Mouse (Mus musculus) forebrain, embryonic 13.5 days (tissue): ENCODE results near the gene Smagp. TPM values are rescaled to one million over a fixed set of nuclear protein-coding genes. Genes with fewer than 3 reads are reported as not detected.

ENCODE experiments used
- ATAC-seq: fragments of 200-750 bp; cut with Nextera tagmentation; 2 replicates; pipeline ENCODE4 v1.8.0; 2017
- H3K27ac ChIP-seq: fragments of 300-500 bp; sonication (generic); 2 replicates; pipeline ENCODE4 v1.5.1; 2015; ENCODE audit warnings: inconsistent platforms, mild to moderate bottlenecking, moderate library complexity
- H3K27me3 ChIP-seq: fragments of 300-500 bp; sonication (generic); 2 replicates; pipeline ENCODE4 v1.6.1; 2015; ENCODE audit warnings: mild to moderate bottlenecking, inconsistent platforms
- H3K36me3 ChIP-seq: fragments of 300-500 bp; sonication (generic); 2 replicates; pipeline ENCODE4 v1.6.1; 2015; ENCODE audit warnings: mild to moderate bottlenecking, inconsistent platforms; ENCODE audit not compliant: poor library complexity, severe bottlenecking
- H3K4me1 ChIP-seq: fragments of 300-500 bp; sonication (generic); 2 replicates; pipeline ENCODE4 v1.6.1; 2015; ENCODE audit warnings: inconsistent platforms
- H3K4me2 ChIP-seq: fragments of 300-500 bp; sonication (generic); 2 replicates; pipeline ENCODE4 v1.6.1; 2015; ENCODE audit warnings: inconsistent platforms, mild to moderate bottlenecking, moderate library complexity
- H3K4me3 ChIP-seq: fragments of 300-500 bp; sonication (generic); 2 replicates; pipeline ENCODE4 v1.5.1; 2015; ENCODE audit warnings: mild to moderate bottlenecking, inconsistent platforms
- H3K9ac ChIP-seq: fragments of 300-500 bp; sonication (generic); 2 replicates; pipeline ENCODE4 v1.6.1; 2015; ENCODE audit warnings: mild to moderate bottlenecking, inconsistent platforms
- H3K9me3 ChIP-seq: fragments of 300-500 bp; sonication (generic); replicated peaks from 2 replicates; pipeline ENCODE4 v1.6.1; 2016; ENCODE audit warnings: inconsistent platforms
- WGBS: fragments of 180-500 bp; shearing (Covaris S2); methylation state at CpG from one replicate; pipeline ENCODE4 v1.1.7; 2015; 5-methylcytosine and 5-hydroxymethylcytosine counted together
- polyA plus RNA-seq: library from polyadenylated mRNA; unstranded; fragments of >200 nt; fragmentation: Nextera tagmentation; extraction: Ambion mirVana; gene quantifications from 2 replicates; pipeline ENCODE4 v1.2.1, GENCODE M21; 2015

Smagp gene
- 1.7 and 2.1 TPM in 2 replicates for polyA plus RNA-seq

DNA sequence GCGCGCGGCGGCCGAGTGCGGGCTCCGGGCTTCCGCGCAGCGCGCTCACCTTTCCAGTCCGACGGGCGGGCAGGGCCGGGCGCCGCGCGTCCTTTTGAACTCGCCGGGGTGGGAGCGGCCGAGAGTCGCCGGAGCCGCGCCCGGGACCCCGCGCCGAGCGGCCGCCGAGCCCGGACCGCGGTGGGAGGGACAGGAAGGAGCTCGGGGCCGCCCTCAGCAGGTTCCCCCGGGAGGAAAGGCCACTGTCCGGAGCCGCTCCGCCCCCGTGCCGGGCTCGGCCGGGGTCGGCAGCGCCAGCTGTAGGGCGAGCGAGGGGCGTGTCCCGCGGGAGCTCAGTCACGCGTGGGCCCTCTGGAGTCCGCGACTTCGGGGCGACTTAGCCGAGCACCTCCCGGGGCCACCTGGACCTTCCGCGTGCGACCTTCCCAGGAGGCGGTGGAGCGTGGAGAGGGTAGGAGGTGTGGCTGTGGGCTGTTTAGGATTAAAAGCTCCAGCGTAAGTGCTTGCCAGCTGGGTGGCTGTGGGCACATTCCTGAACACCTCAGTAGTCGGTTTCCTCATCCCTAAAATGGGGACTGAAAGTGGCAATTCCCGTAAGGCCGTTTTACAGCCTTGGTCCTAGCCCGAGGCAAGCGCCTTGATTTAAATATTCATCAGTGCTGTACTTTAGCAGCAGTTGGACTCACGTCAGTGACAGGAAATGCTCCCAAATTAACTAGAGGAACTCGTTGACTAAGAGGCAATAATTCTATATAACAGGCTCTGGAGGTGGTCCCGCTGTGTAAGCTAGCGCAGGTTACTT is at the start of gene Smagp:
Smagp (minus strand) TSS at position 241 of the 802 bp plus-strand sequence.
- peak within 1 kb of the TSS; percentile 43 for H3K4me3 ChIP-seq
- H3K27ac ChIP-seq, result no peak within 1 kb of the TSS
- ATAC-seq, result no peak
- H3K9me3 ChIP-seq, result no peaks in the 10 kb centered on the region
- H3K4me2 ChIP-seq, result peak within 1 kb of the TSS; percentile 76
- H3K4me1 ChIP-seq, result peaks cover 13% of the 10 kb centered on the region
- H3K36me3 ChIP-seq, result no peaks in the 10 kb centered on the region
- H3K27me3 ChIP-seq, result peaks cover 63% of the 10 kb centered on the region
- peak within 1 kb of the TSS; percentile 37 for H3K9ac ChIP-seq
- WGBS, result under 1% methylated on average over 76 of the region's 77 CpGs

DNA sequence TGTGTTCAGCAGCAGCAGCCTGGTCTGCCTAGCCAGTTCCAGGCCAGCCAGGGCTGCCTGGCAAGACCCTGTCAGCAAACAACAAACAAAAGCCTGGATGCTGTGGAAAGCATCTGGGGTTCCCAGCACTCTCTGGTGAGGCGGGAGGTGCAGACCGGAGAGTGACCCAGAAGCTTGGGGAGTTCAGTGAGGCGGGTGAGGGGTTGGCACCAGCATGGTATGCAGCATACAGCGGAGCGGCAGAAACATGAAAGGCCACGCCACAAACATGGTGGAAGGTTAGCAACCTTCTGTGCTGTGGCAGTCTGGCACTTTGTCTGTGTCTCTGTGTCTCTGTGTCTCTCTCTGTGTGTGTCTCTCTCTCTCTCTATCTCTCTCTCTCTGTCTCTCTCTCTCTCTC is 49.7 kb upstream of the Smagp start:
- Histone ChIP-seq H3K4me3 (no peak overlapping the region), H3K36me3 (no peaks in the 10 kb centered on the region), H3K4me2 (no peak overlapping the region), H3K27ac (no peak overlapping the region), H3K4me1 (no peaks in the 10 kb centered on the region), H3K9ac (no peak overlapping the region), H3K9me3 (peaks cover 9% of the 10 kb centered on the region), H3K27me3 (0 out of 2 replicates have a peak, but pooled peaks cover 7% of the 10 kb centered on the region)
- WGBS, result 77% methylated on average over 6 of the region's 6 CpGs
- no peak for ATAC-seq

DNA sequence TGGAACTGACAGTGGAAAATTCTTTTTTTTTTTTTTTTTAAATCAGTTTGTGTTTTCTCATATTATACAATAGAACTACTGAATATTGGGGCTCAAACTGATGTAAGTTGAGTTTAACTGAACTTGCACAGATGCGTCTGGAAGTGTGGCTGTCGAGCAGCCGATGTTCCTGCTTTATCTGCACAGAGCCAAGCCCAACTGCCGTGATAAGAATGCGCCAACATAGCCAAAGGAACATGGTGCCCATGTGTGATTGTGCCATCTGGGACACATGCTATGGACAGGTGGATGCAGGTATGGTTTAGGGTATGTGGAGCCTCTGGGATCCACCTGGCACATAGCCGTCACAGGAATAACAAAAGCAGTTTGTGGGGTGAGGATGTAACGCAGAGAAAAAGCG is 49.1 kb upstream of the Smagp start:
- Histone ChIP-seq H3K27me3 (0 out of 2 replicates have a peak, but pooled peaks cover 7% of the 10 kb centered on the region), H3K27ac (no peak overlapping the region), H3K4me3 (no peak overlapping the region), H3K9me3 (peaks cover 9% of the 10 kb centered on the region), H3K4me2 (no peak overlapping the region), H3K36me3 (no peaks in the 10 kb centered on the region), H3K4me1 (no peaks in the 10 kb centered on the region), H3K9ac (no peak overlapping the region)
- 88% methylated on average over 8 of the region's 8 CpGs for WGBS
- no peak for ATAC-seq

DNA sequence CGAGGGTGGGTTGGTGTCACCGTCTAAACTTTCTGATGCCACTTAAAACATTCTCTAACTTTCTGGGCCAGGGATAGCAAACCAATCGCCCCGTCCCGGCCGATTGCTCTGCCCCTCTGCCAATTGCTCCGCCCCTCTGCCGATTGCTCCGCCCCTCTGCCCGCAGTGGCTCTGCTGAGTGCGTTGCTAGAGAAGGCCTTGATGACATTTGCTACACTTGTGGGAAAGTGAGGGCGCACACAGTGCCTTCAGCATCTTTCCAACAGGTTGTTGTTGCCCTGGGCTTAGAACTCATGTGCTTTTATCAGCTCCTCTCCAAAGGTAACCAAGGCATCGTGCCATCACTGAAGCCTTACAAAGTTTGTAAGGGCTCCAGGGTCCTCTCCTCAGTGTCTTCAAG is 48.5 kb upstream of the Smagp start:
- H3K4me1 ChIP-seq, result no peaks in the 10 kb centered on the region
- ATAC-seq, result no peak
- 0 out of 2 replicates have a peak, but pooled peaks cover 7% of the 10 kb centered on the region for H3K27me3 ChIP-seq
- no peak overlapping the region for H3K4me3 ChIP-seq
- WGBS, result 24% methylated on average over 13 of the region's 13 CpGs
- peaks cover 4% of the 10 kb centered on the region for H3K9me3 ChIP-seq
- no peak overlapping the region for H3K9ac ChIP-seq
- no peak overlapping the region for H3K27ac ChIP-seq
- H3K4me2 ChIP-seq, result no peak overlapping the region
- no peaks in the 10 kb centered on the region for H3K36me3 ChIP-seq

DNA sequence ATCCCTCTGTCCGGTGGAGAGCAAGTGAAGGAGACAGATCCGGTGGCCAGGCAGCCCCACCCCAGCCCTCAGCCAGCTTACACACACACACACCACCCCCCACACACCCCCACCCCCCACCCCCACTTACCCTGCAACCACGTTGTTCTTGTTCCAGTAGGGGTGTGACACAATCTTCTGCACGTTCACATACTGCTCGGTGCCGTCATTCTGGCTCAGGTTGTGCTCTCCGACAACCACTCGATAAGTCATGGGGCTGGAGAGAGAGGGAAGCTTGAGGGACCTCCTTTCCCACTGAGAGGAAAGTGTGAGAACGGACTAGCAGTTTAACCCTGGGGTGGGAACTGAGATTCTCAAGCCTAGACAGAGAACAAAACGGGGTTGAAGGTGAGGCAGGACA is 47.7 kb upstream of the Smagp start:
- Histone ChIP-seq H3K4me1 (no peaks in the 10 kb centered on the region), H3K27ac (no peak overlapping the region), H3K9me3 (no peaks in the 10 kb centered on the region), H3K4me3 (no peak overlapping the region), H3K27me3 (0 out of 2 replicates have a peak, but pooled peaks cover 7% of the 10 kb centered on the region), H3K9ac (no peak overlapping the region), H3K4me2 (no peak overlapping the region), H3K36me3 (no peaks in the 10 kb centered on the region)
- 79% methylated on average over 10 of the region's 10 CpGs for WGBS
- no peak for ATAC-seq

DNA sequence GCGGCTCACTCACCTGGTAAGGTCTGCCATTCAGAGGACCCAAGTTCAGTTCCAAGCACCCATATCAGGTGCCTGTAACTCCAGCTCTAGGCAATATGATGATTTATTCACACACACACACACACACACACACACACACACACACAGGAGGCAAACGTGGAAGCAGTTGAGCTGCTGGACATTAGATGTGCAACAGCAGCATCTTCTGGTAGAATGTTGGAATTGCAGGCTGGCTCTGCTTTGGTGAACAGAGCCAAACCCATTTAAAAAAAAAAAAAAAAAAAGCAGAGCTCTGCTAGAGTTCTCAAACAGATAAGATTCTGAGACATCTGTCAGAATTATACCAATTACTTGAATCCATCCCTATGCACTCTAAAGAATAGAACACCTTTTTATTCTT is 46.3 kb upstream of the Smagp start:
- 50% methylated on average over 2 of the region's 2 CpGs for WGBS

DNA sequence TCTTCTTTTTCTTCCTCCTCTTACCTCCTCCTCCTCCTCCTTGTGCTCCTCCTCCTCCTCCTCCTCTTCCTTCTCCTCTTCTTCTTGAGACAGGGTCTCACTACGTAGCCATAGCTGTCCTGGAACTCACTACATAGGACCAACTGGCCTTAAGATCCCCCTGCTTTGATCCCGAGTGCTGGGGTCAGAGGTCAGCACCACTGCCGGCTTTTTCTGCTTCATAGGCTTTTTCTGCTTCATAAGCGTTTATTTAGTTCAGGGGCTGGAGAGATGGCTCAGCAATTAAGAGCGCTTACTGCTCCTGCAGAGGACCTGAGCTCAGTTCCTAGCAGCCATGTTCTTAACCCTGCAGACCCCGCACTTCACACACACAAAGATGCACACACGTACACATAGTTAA is 45.0 kb upstream of the Smagp start:
- ATAC-seq, result no peak
- Histone ChIP-seq H3K9me3 (no peaks in the 10 kb centered on the region), H3K4me3 (no peak overlapping the region), H3K36me3 (no peaks in the 10 kb centered on the region), H3K9ac (no peak overlapping the region), H3K4me1 (no peaks in the 10 kb centered on the region), H3K27me3 (0 out of 2 replicates have a peak, but pooled peaks cover 7% of the 10 kb centered on the region), H3K27ac (no peak overlapping the region), H3K4me2 (no peak overlapping the region)
- WGBS, result 32% methylated on average over 7 of the region's 7 CpGs

More for the DNA sequence above, 46.3 kb upstream of the Smagp start:
- H3K9me3 ChIP-seq, result no peaks in the 10 kb centered on the region
- no peak overlapping the region for H3K27ac ChIP-seq
- peak; percentile 38; the same call in 1 of the 2 replicates for ATAC-seq
- H3K4me3 ChIP-seq, result no peak overlapping the region
- H3K4me2 ChIP-seq, result no peak overlapping the region
- no peaks in the 10 kb centered on the region for H3K4me1 ChIP-seq
- H3K36me3 ChIP-seq, result no peaks in the 10 kb centered on the region
- 0 out of 2 replicates have a peak, but pooled peaks cover 7% of the 10 kb centered on the region for H3K27me3 ChIP-seq
- H3K9ac ChIP-seq, result no peak overlapping the region

DNA sequence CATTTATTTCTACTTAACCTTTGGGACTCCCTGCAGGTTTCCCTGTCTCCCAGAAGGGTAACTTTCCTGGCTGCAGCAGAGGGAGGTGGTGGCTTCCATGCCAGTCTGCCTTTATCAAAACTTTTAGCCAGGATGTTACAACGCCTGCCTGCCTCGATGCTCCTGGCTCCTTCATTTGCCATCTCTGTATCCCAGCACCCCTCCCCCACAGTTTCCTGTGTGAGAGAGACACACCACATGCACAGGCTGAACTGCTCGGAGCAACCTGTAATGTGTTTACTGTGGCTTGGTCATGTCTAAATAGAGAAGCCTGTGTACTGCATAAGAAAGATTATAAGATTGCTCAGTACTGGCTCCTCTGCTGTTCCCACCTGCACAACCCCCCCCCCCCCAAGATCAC is 43.6 kb upstream of the Smagp start:
- no peak overlapping the region for H3K4me3 ChIP-seq
- no peak overlapping the region for H3K9ac ChIP-seq
- no peaks in the 10 kb centered on the region for H3K9me3 ChIP-seq
- no peak for ATAC-seq
- H3K27me3 ChIP-seq, result 0 out of 2 replicates have a peak, but pooled peaks cover 7% of the 10 kb centered on the region
- no peak overlapping the region for H3K27ac ChIP-seq
- no peak overlapping the region for H3K4me2 ChIP-seq
- H3K36me3 ChIP-seq, result no peaks in the 10 kb centered on the region
- WGBS, result 68% methylated on average over 3 of the region's 3 CpGs
- H3K4me1 ChIP-seq, result no peaks in the 10 kb centered on the region

DNA sequence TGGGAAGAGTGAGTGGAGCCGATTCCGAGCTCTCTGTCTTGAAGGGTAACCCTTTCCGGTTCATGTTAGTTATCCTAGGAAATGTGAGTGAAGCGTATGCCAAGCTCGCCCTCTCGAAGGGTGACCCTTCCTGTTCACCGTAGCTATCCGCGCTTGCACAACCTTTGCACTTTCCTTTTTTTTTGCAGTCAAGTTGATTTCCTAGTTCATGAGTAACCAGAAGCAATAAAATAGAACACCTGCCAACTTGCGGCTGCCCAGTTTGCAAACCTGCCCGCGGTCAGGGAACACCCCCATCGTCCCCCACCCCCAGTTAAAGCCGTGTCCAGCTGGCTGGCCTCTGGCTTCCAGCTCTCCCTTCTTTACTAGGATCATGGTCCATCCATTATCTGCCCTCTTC is 42.3 kb upstream of the Smagp start:
- Histone ChIP-seq H3K27me3 (no peaks in the 10 kb centered on the region), H3K4me1 (no peaks in the 10 kb centered on the region), H3K9ac (no peak overlapping the region), H3K27ac (no peak overlapping the region), H3K4me3 (no peak overlapping the region), H3K36me3 (no peaks in the 10 kb centered on the region), H3K4me2 (no peak overlapping the region), H3K9me3 (no peaks in the 10 kb centered on the region)
- no peak for ATAC-seq
- 91% methylated on average over 14 of the region's 14 CpGs for WGBS

DNA sequence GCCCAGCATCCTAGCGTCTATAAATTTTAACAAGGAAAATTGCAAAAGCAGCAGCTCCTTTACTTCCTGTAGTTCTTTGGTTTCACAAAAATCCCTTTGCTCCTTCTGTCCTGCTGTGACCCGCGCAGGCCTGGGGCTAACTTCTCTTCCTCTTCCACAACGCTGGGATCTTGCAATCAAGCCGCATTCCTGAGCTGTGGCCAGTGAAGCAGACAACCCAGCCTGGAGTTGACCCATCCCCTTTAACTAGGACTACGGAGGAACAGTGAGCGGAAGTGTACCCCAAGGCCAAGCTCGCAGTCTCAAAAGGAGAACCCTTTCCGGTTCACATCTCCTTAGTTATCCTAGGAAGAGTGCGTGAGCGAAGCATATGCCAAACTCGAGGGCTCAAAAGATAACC is 41.8 kb upstream of the Smagp start:
- Histone ChIP-seq H3K27me3 (no peaks in the 10 kb centered on the region), H3K4me3 (no peak overlapping the region), H3K9ac (no peak overlapping the region), H3K4me2 (no peak overlapping the region), H3K9me3 (no peaks in the 10 kb centered on the region), H3K36me3 (no peaks in the 10 kb centered on the region), H3K4me1 (no peaks in the 10 kb centered on the region), H3K27ac (no peak overlapping the region)
- no peak for ATAC-seq
- 81% methylated on average over 12 of the region's 12 CpGs for WGBS

DNA sequence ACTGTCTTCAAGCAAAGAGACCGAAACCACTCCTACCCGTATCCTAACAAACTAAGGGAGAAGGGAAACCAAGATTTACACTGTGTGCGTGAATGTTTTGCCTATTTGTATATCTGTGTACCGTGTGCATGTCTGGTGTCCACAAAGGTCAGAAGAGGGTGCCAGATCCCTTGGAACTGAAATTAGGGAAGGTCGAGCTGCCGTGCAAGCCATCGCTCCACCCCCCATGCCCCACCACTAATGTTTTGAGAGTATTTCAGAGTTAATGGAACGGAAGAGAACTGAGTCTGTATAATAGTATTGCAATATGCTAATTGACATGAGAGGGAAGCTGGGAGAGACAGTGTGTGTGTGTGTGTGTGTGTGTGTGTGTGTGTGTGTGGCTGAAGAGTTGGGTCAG is 40.9 kb upstream of the Smagp start:
- 85% methylated on average over 8 of the region's 8 CpGs for WGBS

DNA sequence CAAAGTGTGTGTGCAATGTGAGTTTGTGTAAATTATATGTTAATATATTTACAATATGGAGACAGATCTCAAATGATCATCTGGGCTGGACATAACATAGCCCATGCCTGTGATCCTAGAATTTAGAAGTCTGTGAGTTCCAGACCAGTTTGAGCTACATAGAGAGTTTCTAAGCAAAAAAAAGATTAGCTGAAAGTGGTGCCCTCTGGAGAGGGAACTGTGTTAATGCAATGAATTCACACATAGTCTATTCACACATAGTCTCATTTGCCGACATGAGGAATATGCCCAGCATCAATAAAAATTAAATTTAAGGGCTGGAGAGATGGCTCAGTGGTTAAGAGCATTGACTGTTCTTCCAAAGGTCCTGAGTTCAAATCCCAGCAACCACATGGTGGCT is 39.8 kb upstream of the Smagp start:
- no peak for ATAC-seq
- Histone ChIP-seq H3K27ac (no peak overlapping the region), H3K36me3 (no peaks in the 10 kb centered on the region), H3K9me3 (no peaks in the 10 kb centered on the region), H3K9ac (no peak overlapping the region), H3K27me3 (no peaks in the 10 kb centered on the region), H3K4me1 (no peaks in the 10 kb centered on the region), H3K4me2 (no peak overlapping the region), H3K4me3 (no peak overlapping the region)
- 80% methylated on average over 1 of the region's 1 CpGs for WGBS

More for the DNA sequence above, 40.9 kb upstream of the Smagp start:
- no peak overlapping the region for H3K9ac ChIP-seq
- no peak for ATAC-seq
- no peaks in the 10 kb centered on the region for H3K27me3 ChIP-seq
- no peak overlapping the region for H3K4me3 ChIP-seq
- H3K27ac ChIP-seq, result no peak overlapping the region
- H3K36me3 ChIP-seq, result no peaks in the 10 kb centered on the region
- H3K4me2 ChIP-seq, result no peak overlapping the region
- H3K4me1 ChIP-seq, result no peaks in the 10 kb centered on the region
- no peaks in the 10 kb centered on the region for H3K9me3 ChIP-seq

DNA sequence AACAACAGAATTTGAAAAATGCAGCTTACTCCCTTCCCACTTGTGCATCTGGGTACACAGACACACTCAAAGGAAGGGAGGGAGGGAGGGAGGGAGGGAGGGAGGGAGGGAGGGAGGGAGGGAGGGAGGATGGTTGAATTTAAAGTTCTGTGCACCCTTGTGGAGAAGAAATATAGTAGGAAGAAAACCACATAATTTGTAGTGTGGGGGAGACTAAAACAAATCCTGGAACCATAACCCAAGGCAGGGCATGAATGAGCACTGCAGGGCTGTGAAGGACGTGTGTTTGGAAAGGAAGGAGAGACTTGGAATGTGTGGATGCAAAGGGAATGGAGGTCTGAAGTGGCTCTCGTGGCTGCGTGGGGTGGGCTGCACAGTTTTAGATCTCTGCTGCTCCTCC is 38.7 kb upstream of the Smagp start:
- Histone ChIP-seq H3K4me3 (no peak overlapping the region), H3K27ac (no peak overlapping the region), H3K36me3 (no peaks in the 10 kb centered on the region), H3K27me3 (no peaks in the 10 kb centered on the region), H3K4me2 (no peak overlapping the region), H3K9ac (no peak overlapping the region), H3K9me3 (no peaks in the 10 kb centered on the region), H3K4me1 (no peaks in the 10 kb centered on the region)
- no peak for ATAC-seq
- WGBS, result 61% methylated on average over 3 of the region's 3 CpGs
